In genomic region chr5:53401093-53401492, GRCm38 (mm10) we compare ENCODE assay signal across 21 mouse cellular contexts.
DNase-seq lines count a peak whose midpoint lies in the region; ATAC-seq and TF ChIP-seq lines count a peak whose summit lies in the region.
"Had no signal": no experiment of that assay in that cellular context is flagged by ENCODE, and none has a peak within 500 bp of the region (broad histone marks: within the 10 kb centered on the region; RNA-seq: fewer than 3 reads in every experiment).

No protein-coding gene starts in this region.

- H3K27me3 ChIP-seq in midbrain, postnatal 0 days (ENCODE audit: insufficient read depth, low read length) = no peaks in the 10 kb centered on the region
- H3K27me3 ChIP-seq: embryonic facial prominence, embryonic 13.5 days had no signal

- DNase-seq in layer of hippocampus, adult 11-12 months (ENCODE audit: low spot score) = peak; percentile 11
- DNase-seq in layer of hippocampus, adult 2 months (ENCODE audit: low spot score in 2 of 2) = no peak
- peak; percentile 34 for DNase-seq in lung, postnatal 25 days (ENCODE audit: low spot score)
- DNase-seq in right cerebral cortex, postnatal 36 days (ENCODE audit: low spot score in 2 of 2) = no peak
- DNase-seq in midbrain, postnatal 0 days (ENCODE audit: low spot score) = no peak
- DNase-seq: adrenal gland, postnatal 10 days; B cell, adult 2 months; cerebellum, adult 2 months; forebrain, postnatal 0 days; gastrocnemius, postnatal 14 days; heart, postnatal 36 days; kidney, adult 8-10 months; kidney, postnatal 25 days; liver; thymus, adult 18-20 months had no signal

- no peak for TF ChIP-seq CTCF in layer of hippocampus, adult 2 months (conservative IDR thresholded peaks at IDR 0.05)
- TF ChIP-seq CTCF in midbrain, postnatal 0 days (IDR thresholded peaks at IDR 0.05) = no peak

- no peak overlapping the region for H3K4me3 ChIP-seq in layer of hippocampus, adult 2 months
- no peak overlapping the region for H3K4me3 ChIP-seq in midbrain, postnatal 0 days (ENCODE audit: low read depth, low read length)
- H3K4me3 ChIP-seq: embryonic facial prominence, embryonic 13.5 days; midbrain, embryonic 10.5 days had no signal

- H3K9ac ChIP-seq in midbrain, postnatal 0 days (replicated peaks; ENCODE audit: low read length, poor library complexity, severe bottlenecking) = no peak overlapping the region
- H3K9ac ChIP-seq: embryonic facial prominence, embryonic 13.5 days; forebrain, postnatal 0 days had no signal

- 78% methylated on average over 4 of the region's 4 CpGs for WGBS in midbrain, postnatal 0 days

- peak; percentile 57 for ATAC-seq in activated CD4-positive, CD25-positive, alpha-beta regulatory T cell, adult 4 months
- ATAC-seq in neutrophil, adult 5-6 weeks (ENCODE audit: extremely low read depth, insufficient number of reproducible peaks, low FRiP score, poor library complexity, severe bottlenecking) = peak; percentile 72; the same call in 1 of the 2 replicates
- ATAC-seq in midbrain, postnatal 0 days (ENCODE audit: low FRiP score) = no peak
- ATAC-seq: forebrain, postnatal 0 days had no signal

- no peaks in the 10 kb centered on the region for H3K4me1 ChIP-seq in midbrain, postnatal 0 days (ENCODE audit: insufficient read depth, low read length)
- H3K4me1 ChIP-seq: embryonic facial prominence, embryonic 13.5 days; midbrain, embryonic 10.5 days had no signal

- H3K36me3 ChIP-seq in midbrain, postnatal 0 days (ENCODE audit: insufficient read depth, low read length) = no peaks in the 10 kb centered on the region
- H3K36me3 ChIP-seq: embryonic facial prominence, embryonic 13.5 days; G1E; midbrain, embryonic 10.5 days had no signal

- no peak overlapping the region for H3K4me2 ChIP-seq in midbrain, postnatal 0 days (ENCODE audit: low read depth, low read length, poor library complexity, severe bottlenecking)
- H3K4me2 ChIP-seq: embryonic facial prominence, embryonic 13.5 days; heart, embryonic 11.5 days had no signal

- no peaks in the 10 kb centered on the region for H3K9me3 ChIP-seq in midbrain, postnatal 0 days (ENCODE audit: low read length)
- H3K9me3 ChIP-seq: embryonic facial prominence, embryonic 13.5 days; G1E; midbrain, embryonic 10.5 days had no signal

- H3K27ac ChIP-seq in layer of hippocampus, adult 2 months = no peak overlapping the region
- no peak overlapping the region for H3K27ac ChIP-seq in midbrain, postnatal 0 days (ENCODE audit: low read depth, low read length)
- H3K27ac ChIP-seq: embryonic facial prominence, embryonic 13.5 days; midbrain, embryonic 10.5 days had no signal

Comparison
In these comparisons a context has a peak if more than half of its experiments do, and no peak if none do; other contexts are left out.
1. DNase-seq: peak in layer of hippocampus, adult 11-12 months (single experiment) and lung, postnatal 25 days (single experiment); none in layer of hippocampus, adult 2 months (0 of 2), right cerebral cortex, postnatal 36 days (0 of 2) and midbrain, postnatal 0 days (single experiment).